Mouse (Mus musculus): ENCODE measurements around the gene Lamtor5. TPM values are rescaled to one million over a fixed set of nuclear protein-coding genes. Genes with fewer than 3 reads are reported as not detected.

The Lamtor5 gene
- polyA plus RNA-seq, 1 experiment from 2014 or later = 189 TPM

- Histone ChIP-seq H3K36me3 (ENCODE audit: control insufficient read depth, insufficient read depth, low read length) (no peaks in the 10 kb centered on the region), H3K9ac (ENCODE audit: low read length) (no peak overlapping the region), H3K27me3 (ENCODE audit: control insufficient read depth, insufficient read depth, low read length) (no peaks in the 10 kb centered on the region), H3K4me1 (replicated peaks; ENCODE audit: control insufficient read depth, insufficient read depth) (peaks cover 2% of the 10 kb centered on the region; the same call in 1 of the 2 replicates), H3K9me3 (ENCODE audit: control insufficient read depth, low read length) (no peaks in the 10 kb centered on the region), H3K4me3 (ENCODE audit: low read depth, low read length) (no peak overlapping the region), H3K27ac (replicated peaks) (no peak overlapping the region), H3K4me2 (replicated peaks; ENCODE audit: low read depth) (no peak overlapping the region)
- DNase-seq (ENCODE audit: low spot score) (no peak), ATAC-seq (ENCODE audit: low FRiP score, low TSS enrichment) (no peak)
- TF ChIP-seq EP300 (optimal IDR thresholded peaks at IDR 0.05) (no peak), CTCF (IDR thresholded peaks at IDR 0.05; ENCODE audit: low read depth) (no peak)
- WGBS = 42% methylated on average over 7 of the region's 7 CpGs
These were observed 21.9 kb upstream of the Lamtor5 start for GRCm38 (mm10) chr3:107256724-107257123.

GRCm38 (mm10) chr3:107257924-107258323 is 20.7 kb upstream of the Lamtor5 start:
- WGBS = 59% methylated on average over 5 of the region's 5 CpGs
- TF ChIP-seq EP300 (optimal IDR thresholded peaks at IDR 0.05) (no peak), CTCF (IDR thresholded peaks at IDR 0.05; ENCODE audit: low read depth) (no peak)

GRCm38 (mm10) chr3:107260956-107261850 is 17.5 kb upstream of the Lamtor5 start:
- TF ChIP-seq EP300 (optimal IDR thresholded peaks at IDR 0.05) (no peak), CTCF (IDR thresholded peaks at IDR 0.05; ENCODE audit: low read depth) (0 out of 2 replicates have a peak, but pooled peaks have one; percentile 18)
- no peak for ATAC-seq (ENCODE audit: low FRiP score, low TSS enrichment)
- H3K36me3 ChIP-seq (ENCODE audit: control insufficient read depth, insufficient read depth, low read length) = no peaks in the 10 kb centered on the region
- 42% methylated on average over 8 of the region's 8 CpGs for WGBS
- H3K4me1 ChIP-seq (replicated peaks; ENCODE audit: control insufficient read depth, insufficient read depth) = peaks cover 2% of the 10 kb centered on the region; the same call in 1 of the 2 replicates
- H3K27me3 ChIP-seq (ENCODE audit: control insufficient read depth, insufficient read depth, low read length) = no peaks in the 10 kb centered on the region
- H3K4me3 ChIP-seq (ENCODE audit: low read depth, low read length) = no peak overlapping the region
- DNase-seq (ENCODE audit: low spot score) = no peak
- H3K9ac ChIP-seq (ENCODE audit: low read length) = no peak overlapping the region
- H3K9me3 ChIP-seq (ENCODE audit: control insufficient read depth, low read length) = no peaks in the 10 kb centered on the region
- no peak overlapping the region for H3K4me2 ChIP-seq (replicated peaks; ENCODE audit: low read depth)
- H3K27ac ChIP-seq (replicated peaks) = peak overlapping the region; percentile 63; the same call in 1 of the 2 replicates

More at GRCm38 (mm10) chr3:107257924-107258323, 20.7 kb upstream of the Lamtor5 start:
- no peaks in the 10 kb centered on the region for H3K36me3 ChIP-seq (ENCODE audit: control insufficient read depth, insufficient read depth, low read length)
- H3K4me2 ChIP-seq (replicated peaks; ENCODE audit: low read depth) = no peak overlapping the region
- no peak overlapping the region for H3K9ac ChIP-seq (ENCODE audit: low read length)
- H3K27ac ChIP-seq (replicated peaks) = no peak overlapping the region
- no peaks in the 10 kb centered on the region for H3K9me3 ChIP-seq (ENCODE audit: control insufficient read depth, low read length)
- peaks cover 2% of the 10 kb centered on the region; the same call in 1 of the 2 replicates for H3K4me1 ChIP-seq (replicated peaks; ENCODE audit: control insufficient read depth, insufficient read depth)
- no peak for ATAC-seq (ENCODE audit: low FRiP score, low TSS enrichment)
- no peak overlapping the region for H3K4me3 ChIP-seq (ENCODE audit: low read depth, low read length)
- DNase-seq (ENCODE audit: low spot score) = no peak
- no peaks in the 10 kb centered on the region for H3K27me3 ChIP-seq (ENCODE audit: control insufficient read depth, insufficient read depth, low read length)

GRCm38 (mm10) chr3:107261851-107262165 is 16.9 kb upstream of the Lamtor5 start:
- Histone ChIP-seq H3K9me3 (ENCODE audit: control insufficient read depth, low read length) (no peaks in the 10 kb centered on the region), H3K4me1 (replicated peaks; ENCODE audit: control insufficient read depth, insufficient read depth) (peaks cover 2% of the 10 kb centered on the region; the same call in 1 of the 2 replicates), H3K27ac (replicated peaks) (no peak overlapping the region), H3K27me3 (ENCODE audit: control insufficient read depth, insufficient read depth, low read length) (no peaks in the 10 kb centered on the region), H3K9ac (ENCODE audit: low read length) (no peak overlapping the region), H3K4me3 (ENCODE audit: low read depth, low read length) (no peak overlapping the region), H3K36me3 (ENCODE audit: control insufficient read depth, insufficient read depth, low read length) (no peaks in the 10 kb centered on the region), H3K4me2 (replicated peaks; ENCODE audit: low read depth) (no peak overlapping the region)
- TF ChIP-seq EP300 (optimal IDR thresholded peaks at IDR 0.05) (no peak), CTCF (IDR thresholded peaks at IDR 0.05; ENCODE audit: low read depth) (no peak)
- ATAC-seq (ENCODE audit: low FRiP score, low TSS enrichment) (no peak), DNase-seq (ENCODE audit: low spot score) (no peak)
- 47% methylated on average over 7 of the region's 7 CpGs for WGBS

- H3K4me1 ChIP-seq (replicated peaks; ENCODE audit: control insufficient read depth, insufficient read depth) = no peaks in the 10 kb centered on the region
- WGBS = 45% methylated on average over 2 of the region's 2 CpGs
- H3K27me3 ChIP-seq (ENCODE audit: control insufficient read depth, insufficient read depth, low read length) = no peaks in the 10 kb centered on the region
- H3K4me2 ChIP-seq (replicated peaks; ENCODE audit: low read depth) = no peak overlapping the region
- no peaks in the 10 kb centered on the region for H3K36me3 ChIP-seq (ENCODE audit: control insufficient read depth, insufficient read depth, low read length)
- no peak overlapping the region for H3K27ac ChIP-seq (replicated peaks)
- no peaks in the 10 kb centered on the region for H3K9me3 ChIP-seq (ENCODE audit: control insufficient read depth, low read length)
- TF ChIP-seq CTCF (IDR thresholded peaks at IDR 0.05; ENCODE audit: low read depth) = no peak
- TF ChIP-seq EP300 (optimal IDR thresholded peaks at IDR 0.05) = no peak
- DNase-seq (ENCODE audit: low spot score) = no peak
- H3K4me3 ChIP-seq (ENCODE audit: low read depth, low read length) = no peak overlapping the region
- no peak overlapping the region for H3K9ac ChIP-seq (ENCODE audit: low read length)
- ATAC-seq (ENCODE audit: low FRiP score, low TSS enrichment) = no peak
These were observed 11.8 kb upstream of the Lamtor5 start for GRCm38 (mm10) chr3:107266814-107267345.

GRCm38 (mm10) chr3:107272433-107272832 is 6.2 kb upstream of the Lamtor5 start:
- Histone ChIP-seq H3K9ac (ENCODE audit: low read length) (no peak overlapping the region), H3K4me1 (replicated peaks; ENCODE audit: control insufficient read depth, insufficient read depth) (no peaks in the 10 kb centered on the region), H3K9me3 (ENCODE audit: control insufficient read depth, low read length) (no peaks in the 10 kb centered on the region), H3K36me3 (ENCODE audit: control insufficient read depth, insufficient read depth, low read length) (no peaks in the 10 kb centered on the region), H3K27ac (replicated peaks) (no peak overlapping the region), H3K4me2 (replicated peaks; ENCODE audit: low read depth) (no peak overlapping the region), H3K4me3 (ENCODE audit: low read depth, low read length) (no peak overlapping the region), H3K27me3 (ENCODE audit: control insufficient read depth, insufficient read depth, low read length) (no peaks in the 10 kb centered on the region)
- TF ChIP-seq CTCF (IDR thresholded peaks at IDR 0.05; ENCODE audit: low read depth) (no peak), EP300 (optimal IDR thresholded peaks at IDR 0.05) (no peak)
- ATAC-seq (ENCODE audit: low FRiP score, low TSS enrichment) (no peak), DNase-seq (ENCODE audit: low spot score) (no peak)
- 88% methylated on average over 3 of the region's 3 CpGs for WGBS

Data from stomach, postnatal 0 days (tissue).